Mouse (Mus musculus) fat pad, adult 2 months (tissue): ENCODE measurements around the gene Ell.

Experiments
- DNase-seq: peaks from one replicate; pipeline ENCODE4 v3.0.0-alpha.2; 2011; ENCODE audit warnings: low read depth, low spot score; ENCODE audit errors: extremely low read depth

Ell gene

GRCm38 (mm10) chr8:70596775-70597416 is 57.6 kb downstream of the Ell start:
- DNase-seq, result no peak

GRCm38 (mm10) chr8:70597417-70598272 is 58.4 kb downstream of the Ell start:
- no peak for DNase-seq

GRCm38 (mm10) chr8:70598283-70598682 is 59.0 kb downstream of the Ell start:
- no peak for DNase-seq

GRCm38 (mm10) chr8:70598722-70599121 is 59.5 kb downstream of the Ell start:
- DNase-seq, result no peak

- DNase-seq, result no peak
Observed at GRCm38 (mm10) chr8:70599507-70600290, 60.4 kb downstream of the Ell start.

- DNase-seq, result no peak
Observed at GRCm38 (mm10) chr8:70600473-70601270, 61.4 kb downstream of the Ell start.

GRCm38 (mm10) chr8:70601271-70601649 is 62.0 kb downstream of the Ell start:
- DNase-seq, result no peak

GRCm38 (mm10) chr8:70602139-70602811 is 63.0 kb downstream of the Ell start:
- no peak for DNase-seq

GRCm38 (mm10) chr8:70604558-70604957 is 65.3 kb downstream of the Ell start:
- DNase-seq, result no peak

GRCm38 (mm10) chr8:70605871-70606779 is 66.9 kb downstream of the Ell start:
- no peak for DNase-seq

GRCm38 (mm10) chr8:70606780-70607602 is 67.7 kb downstream of the Ell start:
- no peak for DNase-seq

GRCm38 (mm10) chr8:70607603-70607897 is 68.3 kb downstream of the Ell start:
- DNase-seq, result no peak

GRCm38 (mm10) chr8:70607898-70608748 is 68.9 kb downstream of the Ell start:
- DNase-seq, result no peak

- no peak for DNase-seq
Observed at GRCm38 (mm10) chr8:70608749-70609367, 69.6 kb downstream of the Ell start, which contains the start of gene Ssbp4. Ssbp4 (minus strand) TSS chr8:70608872.

- DNase-seq, result no peak
Observed at GRCm38 (mm10) chr8:70609368-70609848, 70.2 kb downstream of the Ell start.

- DNase-seq, result no peak
Observed at GRCm38 (mm10) chr8:70609849-70610795, 70.9 kb downstream of the Ell start.
